Mouse (Mus musculus): Measurements from ENCODE around the gene Gm49369. TPM values are rescaled to one million over a fixed set of nuclear protein-coding genes. Genes with fewer than 3 reads are reported as not detected.
"Not testable (repeated sequence)": the region's sequence is repeated elsewhere in the genome, so short reads cannot be mapped to it uniquely, and the experiment has no call there.

Gene Gm49369
- polyA plus RNA-seq, 1 experiment from 2014 or later: not detected

DNA sequence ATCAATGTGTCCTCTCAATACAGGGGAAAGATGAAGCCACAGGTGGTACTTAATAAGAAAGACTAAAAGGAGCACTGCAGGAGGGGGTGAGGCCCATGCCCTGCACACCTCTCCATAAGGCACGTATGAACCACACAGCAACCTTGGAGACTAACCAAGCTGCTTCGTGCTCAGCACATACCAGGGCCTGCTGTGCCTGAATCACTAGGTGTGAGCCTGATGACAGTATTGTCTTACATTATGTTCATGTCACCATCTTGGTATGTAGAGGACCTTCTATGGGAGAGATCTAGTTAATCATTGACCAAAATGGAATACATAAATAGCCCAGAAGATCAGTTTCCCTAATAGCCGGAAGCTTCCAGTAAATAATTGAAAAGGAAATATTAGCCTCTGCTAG lies 27.1 kb upstream of the Gm49369 start:
- H3K27ac ChIP-seq (replicated peaks): no peak overlapping the region
- no peaks in the 10 kb centered on the region for H3K36me3 ChIP-seq
- H3K27me3 ChIP-seq (replicated peaks): no peaks in the 10 kb centered on the region
- H3K4me3 ChIP-seq (replicated peaks): no peak overlapping the region
- ATAC-seq (ENCODE audit: low FRiP score): no peak
- no peaks in the 10 kb centered on the region for H3K9me3 ChIP-seq (replicated peaks)
- H3K9ac ChIP-seq (replicated peaks): no peak overlapping the region
- 89% methylated on average over 3 of the region's 3 CpGs for WGBS
- H3K4me1 ChIP-seq: no peaks in the 10 kb centered on the region
- H3K4me2 ChIP-seq: no peak overlapping the region

DNA sequence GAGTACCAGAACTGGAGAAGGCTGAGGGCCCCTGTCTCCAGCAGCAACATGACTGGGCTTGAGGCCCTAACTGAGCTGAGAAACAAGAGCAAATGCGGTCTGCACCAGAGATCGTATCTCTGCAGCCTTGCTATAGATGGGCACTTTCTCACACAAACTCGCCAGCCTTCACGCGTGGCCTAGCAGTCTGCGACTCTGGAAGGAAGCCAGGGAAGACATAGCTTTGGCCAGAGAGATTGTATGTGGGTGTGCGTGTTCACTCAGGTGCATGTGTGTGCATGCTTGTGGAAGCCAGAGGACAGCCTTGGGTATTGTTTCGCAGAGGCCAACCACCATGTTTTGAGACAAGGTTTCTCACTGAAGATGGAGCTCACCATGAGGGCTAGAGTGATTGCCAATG lies 26.2 kb upstream of the Gm49369 start:
- no peak overlapping the region for H3K27ac ChIP-seq (replicated peaks)
- 95% methylated on average over 8 of the region's 8 CpGs for WGBS
- no peak overlapping the region for H3K9ac ChIP-seq (replicated peaks)
- no peaks in the 10 kb centered on the region for H3K36me3 ChIP-seq
- no peak overlapping the region for H3K4me2 ChIP-seq
- H3K9me3 ChIP-seq (replicated peaks): no peaks in the 10 kb centered on the region
- no peaks in the 10 kb centered on the region for H3K4me1 ChIP-seq
- no peak overlapping the region for H3K4me3 ChIP-seq (replicated peaks)
- H3K27me3 ChIP-seq (replicated peaks): no peaks in the 10 kb centered on the region
- ATAC-seq (ENCODE audit: low FRiP score): no peak

DNA sequence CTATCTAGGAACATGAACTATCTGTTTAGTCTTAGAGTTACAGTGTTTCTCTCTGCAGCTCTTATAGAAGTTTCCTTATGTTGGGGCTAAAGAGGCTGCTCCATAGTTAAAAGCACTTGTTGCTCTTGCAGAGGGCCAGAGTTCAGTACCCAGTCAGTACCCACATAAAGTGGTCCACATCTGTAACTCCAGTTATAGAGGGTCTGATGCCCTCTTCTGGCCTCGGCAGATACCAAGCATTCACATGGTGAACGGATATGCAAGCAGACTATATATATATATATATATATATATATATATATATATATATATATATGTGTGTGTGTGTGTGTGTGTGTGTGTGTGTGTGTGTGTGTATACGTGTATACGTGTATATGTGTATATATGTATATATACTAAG lies 25.5 kb upstream of the Gm49369 start:
- 82% methylated on average over 4 of the region's 4 CpGs for whole genome bisulfite sequencing
- Histone ChIP-seq H3K27me3 (replicated peaks) (no peaks in the 10 kb centered on the region), H3K9ac (replicated peaks) (no peak overlapping the region), H3K4me1 (no peaks in the 10 kb centered on the region), H3K36me3 (no peaks in the 10 kb centered on the region), H3K9me3 (replicated peaks) (no peaks in the 10 kb centered on the region), H3K4me2 (no peak overlapping the region), H3K27ac (replicated peaks) (no peak overlapping the region), H3K4me3 (replicated peaks) (no peak overlapping the region)
- no peak for ATAC-seq (ENCODE audit: low FRiP score)

DNA sequence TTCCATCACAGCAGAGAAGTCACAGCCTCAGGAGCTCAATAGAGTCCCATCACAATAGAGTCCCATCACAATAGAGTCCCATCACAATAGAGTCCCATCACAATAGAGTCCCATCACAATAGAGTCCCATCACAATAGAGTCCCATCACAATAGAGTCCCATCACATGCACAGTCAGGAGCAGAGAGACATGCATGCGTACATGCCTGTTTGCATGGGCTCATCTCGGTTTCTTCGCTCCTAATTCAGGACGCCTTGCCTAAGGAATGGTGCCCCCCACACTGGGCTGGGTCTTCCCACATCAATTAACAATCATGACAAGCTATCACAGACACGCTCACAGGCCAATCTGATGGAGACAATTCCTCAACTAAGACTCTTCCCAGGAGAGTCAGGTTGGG lies 22.7 kb upstream of the Gm49369 start:
- WGBS: 91% methylated on average over 5 of the region's 5 CpGs
- not testable (repeated sequence) for H3K9me3 ChIP-seq (replicated peaks); H3K9ac ChIP-seq (replicated peaks); H3K36me3 ChIP-seq; H3K4me1 ChIP-seq; H3K27ac ChIP-seq (replicated peaks); ATAC-seq (ENCODE audit: low FRiP score); H3K27me3 ChIP-seq (replicated peaks); H3K4me2 ChIP-seq; H3K4me3 ChIP-seq (replicated peaks)

DNA sequence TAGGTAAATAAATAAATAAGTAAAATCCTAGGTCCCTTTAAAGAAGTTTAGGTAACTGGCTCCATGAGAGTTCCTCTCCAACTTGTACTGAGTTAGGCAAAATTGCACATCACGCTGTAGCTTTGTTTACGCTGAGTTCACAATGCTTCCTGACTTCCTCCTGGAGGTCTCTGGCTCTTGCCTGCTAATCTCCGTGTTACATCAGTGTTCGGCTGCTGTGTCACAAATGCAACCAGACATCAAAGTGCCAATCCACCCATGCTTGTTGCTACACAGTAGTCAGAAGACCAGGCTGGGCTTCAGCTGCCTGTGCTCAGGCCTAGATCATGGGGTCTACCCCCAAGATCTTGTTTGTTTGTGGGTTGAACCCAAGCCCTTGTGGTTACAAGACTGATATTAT lies 21.1 kb upstream of the Gm49369 start:
- no peaks in the 10 kb centered on the region for H3K27me3 ChIP-seq (replicated peaks)
- H3K4me2 ChIP-seq: no peak overlapping the region
- H3K36me3 ChIP-seq: no peaks in the 10 kb centered on the region
- no peak overlapping the region for H3K9ac ChIP-seq (replicated peaks)
- 85% methylated on average over 4 of the region's 4 CpGs for WGBS
- H3K4me3 ChIP-seq (replicated peaks): no peak overlapping the region
- no peak for ATAC-seq (ENCODE audit: low FRiP score)
- H3K9me3 ChIP-seq (replicated peaks): no peaks in the 10 kb centered on the region
- no peak overlapping the region for H3K27ac ChIP-seq (replicated peaks)
- no peaks in the 10 kb centered on the region for H3K4me1 ChIP-seq

DNA sequence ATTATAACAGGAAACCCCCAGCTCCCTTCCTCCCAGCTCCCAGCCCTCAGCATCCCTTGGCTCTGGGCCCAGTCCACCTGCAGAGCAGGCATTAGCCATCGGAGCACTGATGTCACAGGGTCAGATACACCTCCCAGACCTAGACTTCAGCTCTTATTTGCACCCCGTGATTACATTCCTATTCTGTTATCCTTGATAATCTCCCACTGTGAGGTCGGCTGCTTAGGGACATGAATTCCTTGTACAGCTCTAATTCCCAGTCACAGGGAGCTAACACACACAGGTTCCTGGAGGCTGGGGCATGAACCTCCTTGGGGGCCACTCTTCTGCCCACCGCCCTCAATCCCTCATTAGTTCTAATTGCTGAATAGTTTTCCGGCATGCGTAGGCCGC lies 18.3 kb upstream of the Gm49369 start:
- Histone ChIP-seq H3K4me1 (no peaks in the 10 kb centered on the region), H3K9ac (replicated peaks) (no peak overlapping the region), H3K4me3 (replicated peaks) (no peak overlapping the region), H3K27me3 (replicated peaks) (no peaks in the 10 kb centered on the region), H3K36me3 (no peaks in the 10 kb centered on the region), H3K9me3 (replicated peaks) (no peaks in the 10 kb centered on the region), H3K27ac (replicated peaks) (no peak overlapping the region), H3K4me2 (no peak overlapping the region)
- no peak for ATAC-seq (ENCODE audit: low FRiP score)
- 48% methylated on average over 7 of the region's 7 CpGs for WGBS

DNA sequence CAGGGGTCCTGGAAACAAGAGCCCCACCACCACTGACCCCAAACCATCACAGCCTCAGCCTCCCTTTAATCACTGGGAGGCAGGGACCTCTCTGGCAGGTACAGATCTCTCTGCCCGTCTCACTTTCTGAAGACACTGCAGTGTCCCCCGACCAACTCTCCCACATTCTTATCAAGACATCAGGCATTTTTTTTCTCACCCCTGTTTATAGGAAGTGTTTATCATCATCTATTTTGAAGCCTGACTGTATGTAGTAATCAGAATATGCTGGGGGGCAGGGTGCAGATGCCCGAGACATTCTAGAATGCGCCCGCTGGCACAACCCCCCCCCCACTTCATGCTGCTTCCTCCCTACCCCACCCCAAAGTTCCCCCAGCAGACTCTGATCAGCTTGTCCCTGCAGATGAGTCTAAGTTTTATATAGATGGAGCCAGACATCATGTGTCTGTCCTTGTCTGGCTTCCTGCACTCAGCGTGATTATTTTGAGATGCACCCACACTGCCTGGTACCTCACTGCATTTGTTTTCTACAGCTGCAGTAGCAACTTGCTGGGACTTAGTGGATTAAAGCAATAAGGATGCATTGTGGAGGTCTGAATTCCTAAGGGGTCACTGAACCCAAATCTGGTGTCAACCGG lies 17.8 kb upstream of the Gm49369 start:
- H3K4me3 ChIP-seq (replicated peaks): no peak overlapping the region
- WGBS: 82% methylated on average over 7 of the region's 7 CpGs
- no peak overlapping the region for H3K9ac ChIP-seq (replicated peaks)
- H3K4me1 ChIP-seq: no peaks in the 10 kb centered on the region
- H3K27ac ChIP-seq (replicated peaks): no peak overlapping the region
- no peaks in the 10 kb centered on the region for H3K9me3 ChIP-seq (replicated peaks)
- H3K4me2 ChIP-seq: no peak overlapping the region
- no peaks in the 10 kb centered on the region for H3K36me3 ChIP-seq
- no peak for ATAC-seq (ENCODE audit: low FRiP score)
- H3K27me3 ChIP-seq (replicated peaks): no peaks in the 10 kb centered on the region

DNA sequence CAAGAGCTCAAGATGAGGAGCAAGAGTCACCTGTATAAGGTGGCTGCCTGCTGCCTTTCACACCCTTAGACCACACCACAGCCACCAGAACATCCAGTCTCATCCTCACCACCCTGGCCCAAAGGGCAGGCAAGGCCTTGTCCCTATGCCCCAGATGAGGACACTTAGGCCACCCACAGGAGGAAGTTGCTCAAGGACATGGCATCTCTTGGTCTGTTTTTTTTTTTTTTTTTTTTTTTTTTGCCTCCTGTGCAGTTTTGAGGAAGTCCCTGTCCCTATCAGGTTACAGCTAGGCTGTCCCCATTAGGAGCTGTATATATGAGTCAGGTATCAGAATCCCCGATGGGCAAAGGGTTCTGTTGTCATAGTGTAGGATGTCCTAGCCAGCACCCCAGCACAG lies 16.8 kb upstream of the Gm49369 start:
- H3K27me3 ChIP-seq (replicated peaks): no peaks in the 10 kb centered on the region
- H3K9ac ChIP-seq (replicated peaks): no peak overlapping the region
- no peak overlapping the region for H3K4me2 ChIP-seq
- no peaks in the 10 kb centered on the region for H3K9me3 ChIP-seq (replicated peaks)
- no peak overlapping the region for H3K4me3 ChIP-seq (replicated peaks)
- H3K27ac ChIP-seq (replicated peaks): no peak overlapping the region
- no peaks in the 10 kb centered on the region for H3K36me3 ChIP-seq
- no peak for ATAC-seq (ENCODE audit: low FRiP score)
- 96% methylated on average over 1 of the region's 1 CpGs for WGBS
- no peaks in the 10 kb centered on the region for H3K4me1 ChIP-seq

DNA sequence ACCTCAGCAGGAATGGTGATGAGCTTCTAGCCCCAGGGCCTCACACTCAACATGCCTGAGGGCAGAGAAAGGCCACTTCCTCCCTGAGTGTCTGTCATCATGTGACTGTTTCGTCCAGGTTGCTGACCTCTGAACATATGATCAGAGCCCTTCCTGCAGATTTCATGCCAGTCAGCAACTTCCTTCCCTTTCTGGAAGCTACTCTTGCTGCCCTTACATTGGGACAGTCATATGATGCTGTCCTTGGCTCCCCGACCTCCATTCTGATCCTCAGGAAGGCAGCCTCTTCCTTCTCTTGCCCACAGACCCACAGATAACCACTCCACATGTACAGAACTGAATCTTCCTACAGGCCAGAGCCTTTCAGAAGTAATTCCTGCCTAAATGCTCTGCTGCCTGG lies 15.6 kb upstream of the Gm49369 start:
- 74% methylated on average over 2 of the region's 2 CpGs for WGBS
- no peak overlapping the region for H3K27ac ChIP-seq (replicated peaks)

DNA sequence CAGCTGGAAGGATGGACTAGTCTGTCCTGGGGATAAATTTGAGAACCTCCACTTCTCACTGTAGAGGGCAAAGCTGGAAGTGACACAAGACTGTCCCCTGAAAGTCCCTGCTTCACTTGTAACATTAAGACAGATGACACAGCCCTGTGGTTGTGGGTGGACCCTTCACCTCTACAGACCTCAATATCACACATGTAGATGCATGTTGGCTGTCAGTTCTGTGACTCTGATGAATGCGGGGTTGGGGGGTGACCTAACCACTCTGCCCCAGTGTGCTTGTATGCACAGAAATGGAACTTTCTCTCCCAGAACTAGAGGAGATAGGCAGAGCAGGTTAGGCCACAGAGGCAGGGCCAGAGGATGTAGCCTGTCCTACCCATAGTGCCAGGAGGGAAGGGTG lies 14.1 kb upstream of the Gm49369 start:
- Histone ChIP-seq H3K9ac (replicated peaks) (no peak overlapping the region), H3K27me3 (replicated peaks) (no peaks in the 10 kb centered on the region), H3K4me2 (no peak overlapping the region), H3K9me3 (replicated peaks) (no peaks in the 10 kb centered on the region), H3K4me3 (replicated peaks) (no peak overlapping the region), H3K27ac (replicated peaks) (no peak overlapping the region), H3K4me1 (no peaks in the 10 kb centered on the region), H3K36me3 (no peaks in the 10 kb centered on the region)
- WGBS: 97% methylated on average over 1 of the region's 1 CpGs
- no peak for ATAC-seq (ENCODE audit: low FRiP score)

More for the DNA sequence above, 15.6 kb upstream of the Gm49369 start:
- no peaks in the 10 kb centered on the region for H3K9me3 ChIP-seq (replicated peaks)
- H3K4me3 ChIP-seq (replicated peaks): no peak overlapping the region
- no peaks in the 10 kb centered on the region for H3K27me3 ChIP-seq (replicated peaks)
- H3K4me2 ChIP-seq: no peak overlapping the region
- no peak for ATAC-seq (ENCODE audit: low FRiP score)
- H3K4me1 ChIP-seq: no peaks in the 10 kb centered on the region
- H3K9ac ChIP-seq (replicated peaks): no peak overlapping the region
- no peaks in the 10 kb centered on the region for H3K36me3 ChIP-seq

DNA sequence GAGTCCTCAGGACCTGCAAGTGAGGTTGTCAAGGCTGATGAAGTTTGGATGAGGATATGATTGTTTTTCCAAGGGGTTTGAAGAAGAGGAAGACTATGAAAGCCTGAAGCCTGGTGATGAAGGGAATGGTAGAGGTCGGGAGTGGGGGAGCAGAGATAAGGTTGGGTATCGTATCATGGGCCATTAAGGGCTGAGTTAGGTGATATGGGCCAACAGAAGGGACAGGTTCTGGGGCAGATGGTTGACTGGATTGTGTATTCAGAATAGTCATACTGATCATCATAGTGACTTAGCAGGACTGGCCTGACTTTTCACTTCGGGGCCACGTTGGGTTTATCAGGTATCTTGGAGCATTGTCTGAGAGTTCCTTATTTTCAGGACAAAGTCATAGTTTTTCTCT lies 13.0 kb upstream of the Gm49369 start:
- no peak overlapping the region for H3K9ac ChIP-seq (replicated peaks)
- no peaks in the 10 kb centered on the region for H3K9me3 ChIP-seq (replicated peaks)
- WGBS: 84% methylated on average over 4 of the region's 4 CpGs
- no peaks in the 10 kb centered on the region for H3K4me1 ChIP-seq
- no peak overlapping the region for H3K4me3 ChIP-seq (replicated peaks)
- H3K4me2 ChIP-seq: no peak overlapping the region
- H3K36me3 ChIP-seq: no peaks in the 10 kb centered on the region
- H3K27ac ChIP-seq (replicated peaks): no peak overlapping the region
- no peak for ATAC-seq (ENCODE audit: low FRiP score)
- H3K27me3 ChIP-seq (replicated peaks): no peaks in the 10 kb centered on the region

DNA sequence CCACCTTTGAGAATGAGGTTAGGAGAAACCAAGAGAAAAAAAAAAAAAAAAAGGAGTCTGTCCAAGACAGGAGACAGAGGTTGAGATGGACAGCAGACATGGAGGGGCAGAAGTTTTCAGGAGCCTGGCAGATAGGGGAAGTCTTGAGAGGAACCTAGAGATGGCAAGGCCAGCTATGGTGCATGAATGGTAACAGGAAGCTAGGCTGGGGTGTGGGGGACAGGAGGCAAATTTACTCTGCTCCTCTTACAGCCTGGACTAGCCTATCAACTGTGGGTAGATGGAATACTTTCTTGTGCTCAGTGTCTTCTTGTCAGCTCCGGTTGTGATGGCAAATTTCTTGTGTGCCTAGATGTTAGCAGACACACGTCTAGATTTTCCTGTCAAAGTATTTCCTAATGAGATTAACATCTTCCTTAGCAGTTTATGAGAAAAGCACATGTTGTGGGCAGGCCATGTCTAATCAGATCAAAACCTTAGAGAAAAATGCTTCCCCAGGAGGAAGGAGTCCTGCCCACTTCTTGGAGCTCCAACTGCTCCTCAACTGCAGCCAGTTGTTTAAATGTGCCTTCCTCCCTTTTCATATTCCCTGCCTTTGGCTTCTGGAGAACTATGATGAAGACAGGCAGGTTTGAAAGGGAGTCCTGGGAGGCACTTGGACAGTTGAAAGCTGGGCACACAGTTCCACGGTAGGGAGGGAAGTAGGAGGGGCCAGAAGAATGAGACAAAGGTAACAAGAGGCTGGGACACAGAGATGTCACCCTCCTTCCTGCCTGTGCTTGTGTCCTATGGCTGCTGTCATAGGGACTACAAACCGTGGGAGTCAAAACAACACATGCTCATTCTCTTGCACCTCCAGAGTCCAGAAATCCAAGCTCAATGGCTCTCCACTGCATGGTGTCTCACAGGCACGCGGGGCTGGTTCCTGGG lies 12.1 kb upstream of the Gm49369 start:
- H3K9ac ChIP-seq (replicated peaks): no peak overlapping the region
- no peak overlapping the region for H3K27ac ChIP-seq (replicated peaks)
- ATAC-seq (ENCODE audit: low FRiP score): no peak
- no peak overlapping the region for H3K4me3 ChIP-seq (replicated peaks)
- no peaks in the 10 kb centered on the region for H3K9me3 ChIP-seq (replicated peaks)
- H3K36me3 ChIP-seq: no peaks in the 10 kb centered on the region
- H3K4me2 ChIP-seq: no peak overlapping the region
- H3K27me3 ChIP-seq (replicated peaks): no peaks in the 10 kb centered on the region
- 75% methylated on average over 6 of the region's 6 CpGs for WGBS
- no peaks in the 10 kb centered on the region for H3K4me1 ChIP-seq

All from neural tube, embryonic 15.5 days (tissue).